Mouse (Mus musculus) liver, postnatal 0 days (tissue): ENCODE measurements at regions not wholly inside any gene's neighbourhood (a gene's known extent, or its start where the extent isn't known, plus 50 kb on each side); places are given as distances from the start of the nearest gene placed in this dataset.

Experiments
- ATAC-seq: fragments of 200-750 bp; cut with Nextera tagmentation; 2 replicates; pipeline ENCODE4 v1.8.0; 2017; ENCODE audit warnings: mild to moderate bottlenecking, moderate library complexity
- DNase-seq: peaks from one replicate; pipeline ENCODE4 v3.0.0-alpha.2; 2016
- H3K27ac ChIP-seq: fragments of 300-500 bp; sonication (generic); 2 replicates; pipeline ENCODE4 v1.5.1; 2014; ENCODE audit warnings: antibody characterized with exemption, moderate library complexity, mild to moderate bottlenecking, low read depth
- H3K27me3 ChIP-seq: fragments of 300-500 bp; sonication (generic); 2 replicates; pipeline ENCODE4 v1.6.1; 2014; ENCODE audit warnings: low read length, control low read depth, mixed read lengths; ENCODE audit not compliant: insufficient read depth
- H3K36me3 ChIP-seq: fragments of 300-500 bp; sonication (generic); replicated peaks from 2 replicates; pipeline ENCODE4 v1.6.1; 2014; ENCODE audit warnings: mild to moderate bottlenecking, control low read depth, low read length, moderate library complexity, mixed read lengths; ENCODE audit not compliant: insufficient read depth
- H3K4me1 ChIP-seq: fragments of 300-500 bp; sonication (generic); 2 replicates; pipeline ENCODE4 v1.6.1; 2014; ENCODE audit warnings: antibody characterized with exemption, mild to moderate bottlenecking, control low read depth; ENCODE audit not compliant: insufficient read depth
- H3K4me2 ChIP-seq: fragments of 300-500 bp; sonication (generic); 2 replicates; pipeline ENCODE4 v1.6.1; 2014; ENCODE audit warnings: low read depth, mild to moderate bottlenecking, low read length, moderate library complexity, mixed read lengths
- H3K4me3 ChIP-seq: fragments of 300-500 bp; sonication (generic); 2 replicates; pipeline ENCODE4 v1.5.1; 2014; ENCODE audit warnings: low read depth, low read length
- H3K9ac ChIP-seq: fragments of 300-500 bp; sonication (generic); replicated peaks from 2 replicates; pipeline ENCODE4 v1.6.1; 2014; ENCODE audit warnings: mild to moderate bottlenecking, moderate library complexity
- H3K9me3 ChIP-seq: fragments of 300-500 bp; sonication (generic); 2 replicates; pipeline ENCODE4 v1.6.1; 2016; ENCODE audit warnings: mild to moderate bottlenecking, control low read depth, low read length, mixed read lengths
- CTCF ChIP-seq: sonication (generic); IDR thresholded peaks from 2 replicates; pipeline ENCODE4 v1.5.1; 2016; ENCODE audit warnings: antibody characterized with exemption, low read depth
- EP300 ChIP-seq: IDR thresholded peaks from 2 replicates; pipeline ENCODE4 v1.6.1; 2016; ENCODE audit warnings: antibody characterized with exemption, low read depth, mild to moderate bottlenecking
- WGBS: fragments of 180-500 bp; shearing (Covaris S2); extraction: QIAGEN DNeasy Blood & Tissue Kit; methylation state at CpG from one replicate; pipeline ENCODE4 v1.1.7; 2014; ENCODE audit not compliant: insufficient replicate concordance; 5-methylcytosine and 5-hydroxymethylcytosine counted together

DNA sequence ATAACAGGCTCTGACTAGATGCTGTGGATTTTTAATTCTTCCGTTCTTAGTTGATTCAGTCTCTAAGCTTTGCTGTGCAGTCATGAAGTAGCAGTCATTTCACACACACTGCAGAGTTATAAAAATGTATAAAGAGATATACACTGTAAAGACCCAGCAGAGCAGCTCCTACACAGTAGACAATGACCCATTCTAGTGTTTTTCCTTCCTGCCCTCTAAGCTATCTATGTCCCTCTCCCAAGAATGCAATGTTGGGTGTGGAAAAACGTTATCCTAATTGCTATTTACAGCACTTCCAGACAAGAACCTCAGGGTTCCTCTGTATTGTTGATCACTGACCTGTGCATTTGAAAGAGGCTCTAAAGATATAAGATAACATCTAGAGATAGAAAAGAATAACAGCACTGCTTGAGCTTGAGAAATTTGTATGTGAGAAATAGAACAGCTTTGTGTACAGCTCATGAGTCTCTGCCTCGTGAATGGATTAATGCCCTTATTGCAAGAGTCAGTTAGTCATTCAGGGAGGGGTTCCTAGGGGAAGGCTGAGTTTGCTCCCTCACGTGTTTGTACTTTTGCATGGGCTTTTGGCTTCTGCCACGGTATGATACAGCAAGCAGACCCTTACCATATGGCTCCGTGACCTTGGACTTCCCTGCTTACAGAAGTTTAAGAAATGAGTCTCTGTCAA lies 613.0 kb upstream of the A1bg start:
- ATAC-seq = no peak
- 56% methylated on average over 6 of the region's 6 CpGs for WGBS

DNA sequence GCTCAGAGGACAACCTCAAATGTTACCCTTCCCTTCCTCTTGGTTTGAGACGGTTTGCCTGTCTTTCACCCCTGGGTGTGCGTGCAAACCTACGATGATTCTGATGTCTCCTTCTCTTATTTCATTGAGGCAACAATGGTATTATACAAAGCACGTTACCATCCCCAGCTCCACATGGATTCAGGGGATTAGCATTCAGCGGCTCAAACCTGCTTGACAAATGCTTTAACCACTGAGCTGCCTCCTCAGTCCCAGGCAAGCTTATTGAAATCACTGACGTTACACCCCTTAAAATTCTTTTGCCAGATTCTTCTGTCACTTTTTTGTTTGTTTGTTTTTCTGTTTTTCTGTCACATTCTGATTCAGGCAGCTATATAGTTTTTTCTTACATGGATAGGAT lies 612.4 kb upstream of the A1bg start:
- no peak for DNase-seq
- Histone ChIP-seq H3K9ac (no peak overlapping the region), H3K4me3 (no peak overlapping the region), H3K36me3 (no peaks in the 10 kb centered on the region), H3K27ac (no peak overlapping the region), H3K9me3 (no peaks in the 10 kb centered on the region), H3K4me2 (no peak overlapping the region), H3K4me1 (no peaks in the 10 kb centered on the region), H3K27me3 (no peaks in the 10 kb centered on the region)
- ATAC-seq = no peak
- TF ChIP-seq CTCF (no peak), EP300 (no peak)
- 68% methylated on average over 6 of the region's 6 CpGs for WGBS

More for the DNA sequence above, 613.0 kb upstream of the A1bg start:
- Histone ChIP-seq H3K27me3 (no peaks in the 10 kb centered on the region), H3K4me3 (no peak overlapping the region), H3K9ac (no peak overlapping the region), H3K27ac (no peak overlapping the region), H3K4me2 (no peak overlapping the region), H3K4me1 (no peaks in the 10 kb centered on the region), H3K9me3 (no peaks in the 10 kb centered on the region), H3K36me3 (no peaks in the 10 kb centered on the region)
- no peak for TF ChIP-seq EP300
- no peak for DNase-seq

DNA sequence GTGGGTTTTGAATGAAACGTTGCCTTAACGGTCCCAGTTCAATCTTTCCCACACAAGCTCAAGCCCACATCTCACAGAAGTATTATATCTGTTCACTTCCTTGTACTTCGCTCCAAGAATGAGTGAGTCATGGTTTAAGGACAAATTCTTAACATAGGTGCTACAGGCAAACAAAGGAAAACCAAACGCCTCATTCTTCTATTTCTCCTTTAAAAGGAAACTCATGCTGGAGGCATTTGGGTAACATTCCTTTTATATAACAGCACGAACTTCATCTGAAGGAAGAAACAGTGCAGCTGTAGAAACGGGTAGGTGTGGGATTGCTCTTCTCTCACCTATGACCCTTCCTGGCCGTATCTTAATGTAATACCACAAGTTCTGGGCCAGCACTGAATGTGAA lies 610.0 kb upstream of the A1bg start:
- Histone ChIP-seq H3K36me3 (no peaks in the 10 kb centered on the region), H3K9me3 (no peaks in the 10 kb centered on the region), H3K27me3 (no peaks in the 10 kb centered on the region), H3K4me1 (no peaks in the 10 kb centered on the region), H3K27ac (no peak overlapping the region), H3K4me3 (no peak overlapping the region), H3K4me2 (no peak overlapping the region), H3K9ac (no peak overlapping the region)
- 73% methylated on average over 7 of the region's 7 CpGs for WGBS
- ATAC-seq (no peak), DNase-seq (no peak)
- TF ChIP-seq CTCF = no peak
- TF ChIP-seq EP300 = no peak

DNA sequence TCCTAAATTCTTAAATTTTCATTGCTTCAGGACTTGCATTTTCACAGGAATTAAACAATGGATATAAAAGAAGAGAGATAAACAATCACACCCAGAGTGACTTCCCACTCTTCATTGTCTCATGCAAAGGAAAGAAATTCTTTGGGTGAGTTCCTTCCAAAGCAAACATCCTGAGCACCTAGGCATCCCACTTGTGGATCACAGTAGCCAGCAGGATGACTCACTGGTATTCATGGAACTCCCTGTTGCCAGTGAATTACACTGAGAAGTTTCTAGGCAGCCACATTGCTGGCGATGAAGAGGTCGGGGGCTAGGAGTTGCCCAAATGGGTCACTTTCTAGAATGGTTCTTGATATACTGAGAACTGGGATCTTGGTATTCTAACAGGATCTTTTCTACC lies 609.2 kb upstream of the A1bg start:
- TF ChIP-seq CTCF (no peak), EP300 (no peak)
- no peak overlapping the region for H3K4me2 ChIP-seq
- 83% methylated on average over 2 of the region's 2 CpGs for WGBS
- H3K4me1 ChIP-seq = no peaks in the 10 kb centered on the region
- H3K9me3 ChIP-seq = no peaks in the 10 kb centered on the region
- no peak overlapping the region for H3K9ac ChIP-seq
- ATAC-seq (no peak), DNase-seq (no peak)
- no peaks in the 10 kb centered on the region for H3K27me3 ChIP-seq
- H3K36me3 ChIP-seq = no peaks in the 10 kb centered on the region
- H3K4me3 ChIP-seq = no peak overlapping the region
- H3K27ac ChIP-seq = no peak overlapping the region

DNA sequence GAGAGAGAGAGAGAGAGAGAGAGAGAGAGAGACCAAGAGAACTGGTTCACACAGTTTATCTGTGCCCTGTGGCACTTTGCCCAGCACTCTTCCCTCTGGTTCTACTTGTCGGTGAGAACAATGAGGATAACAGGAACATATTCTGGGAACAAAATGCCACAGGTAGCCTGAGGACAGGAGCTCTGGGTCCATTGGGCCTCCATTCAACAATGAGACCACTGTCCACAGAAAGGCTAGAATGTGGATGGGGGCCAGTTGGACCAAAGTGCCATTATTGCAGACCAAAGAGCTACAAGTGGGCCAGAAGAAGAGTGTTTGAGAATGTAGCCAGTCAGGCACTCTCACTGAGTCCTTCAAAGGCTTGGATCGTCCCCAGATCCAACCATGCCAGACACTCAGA lies 600.2 kb upstream of the A1bg start:
- no peak for ATAC-seq
- 56% methylated on average over 2 of the region's 2 CpGs for WGBS
- H3K27me3 ChIP-seq = no peaks in the 10 kb centered on the region
- no peaks in the 10 kb centered on the region for H3K9me3 ChIP-seq
- H3K4me2 ChIP-seq = no peak overlapping the region
- H3K36me3 ChIP-seq = no peaks in the 10 kb centered on the region
- no peak for TF ChIP-seq EP300
- TF ChIP-seq CTCF = no peak
- H3K4me3 ChIP-seq = no peak overlapping the region
- no peak overlapping the region for H3K9ac ChIP-seq
- DNase-seq = no peak
- no peaks in the 10 kb centered on the region for H3K4me1 ChIP-seq
- no peak overlapping the region for H3K27ac ChIP-seq

DNA sequence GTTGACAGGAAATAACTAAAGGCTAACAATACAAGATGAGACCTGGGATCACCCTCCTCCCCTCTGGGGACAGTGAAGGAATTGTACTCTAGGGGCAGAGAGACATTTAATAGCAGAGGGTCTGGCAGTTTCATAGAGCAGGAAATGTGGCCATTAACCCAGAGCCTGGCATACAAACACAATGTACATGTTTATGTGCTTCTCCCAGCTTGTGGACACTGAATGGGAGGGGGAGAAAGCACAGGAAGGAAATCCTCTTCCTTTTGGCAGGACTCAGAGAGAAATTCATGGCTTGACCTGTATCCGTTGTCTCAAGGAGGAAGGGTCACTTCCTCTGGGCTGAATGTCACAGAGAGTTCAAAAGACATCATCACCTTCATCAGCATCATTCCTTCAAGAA lies 594.5 kb upstream of the A1bg start:
- no peak for ATAC-seq
- 38% methylated on average over 1 of the region's 1 CpGs for WGBS
- Histone ChIP-seq H3K4me3 (no peak overlapping the region), H3K9ac (no peak overlapping the region), H3K27ac (no peak overlapping the region), H3K4me2 (no peak overlapping the region), H3K36me3 (no peaks in the 10 kb centered on the region), H3K27me3 (no peaks in the 10 kb centered on the region), H3K4me1 (no peaks in the 10 kb centered on the region), H3K9me3 (no peaks in the 10 kb centered on the region)
- TF ChIP-seq CTCF = no peak
- TF ChIP-seq EP300 = peak; percentile 60; the same call in 1 of the 2 replicates
- DNase-seq = no peak

DNA sequence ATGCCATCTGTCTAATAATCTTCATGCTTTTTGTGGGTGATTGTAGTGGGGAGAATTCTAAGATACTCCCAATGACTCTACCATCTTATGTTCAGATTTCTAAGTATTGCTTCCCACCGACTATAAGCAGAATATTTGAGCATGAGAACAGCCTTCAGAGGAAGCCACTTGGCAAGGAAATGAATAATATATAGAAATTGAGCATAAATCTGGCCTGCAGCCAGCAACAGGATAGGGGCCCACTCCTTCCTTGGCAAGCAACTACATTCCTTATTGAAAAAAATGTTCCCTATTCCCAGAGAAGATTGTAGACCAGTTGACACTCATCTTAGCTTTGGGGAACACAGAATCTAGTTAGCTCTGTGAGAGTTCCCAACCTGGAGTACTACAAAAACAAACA lies 591.5 kb upstream of the A1bg start:
- H3K4me2 ChIP-seq = no peak overlapping the region
- H3K27me3 ChIP-seq = no peaks in the 10 kb centered on the region
- H3K36me3 ChIP-seq = no peaks in the 10 kb centered on the region
- H3K27ac ChIP-seq = no peak overlapping the region
- no peaks in the 10 kb centered on the region for H3K9me3 ChIP-seq
- 58% methylated on average over 1 of the region's 1 CpGs for WGBS
- ATAC-seq (no peak), DNase-seq (no peak)
- no peaks in the 10 kb centered on the region for H3K4me1 ChIP-seq
- TF ChIP-seq EP300 = no peak
- no peak for TF ChIP-seq CTCF
- H3K4me3 ChIP-seq = no peak overlapping the region
- H3K9ac ChIP-seq = no peak overlapping the region
